Mouse (Mus musculus) MEL (cell line): ENCODE results near the gene Eng. TPM values are rescaled to one million over a fixed set of nuclear protein-coding genes. Genes with fewer than 3 reads are reported as not detected.

Source experiments
- DNase-seq: peaks from one replicate; pipeline ENCODE4 v3.0.0; 2011; ENCODE audit warnings: low read depth, low spot score
- H3K27ac ChIP-seq: 2 replicates; pipeline ENCODE4 v1.5.1; 2012; ENCODE audit warnings: low read depth, mild to moderate bottlenecking, control low read depth, low read length, moderate library complexity; ENCODE audit not compliant: control insufficient read depth
- H3K27me3 ChIP-seq, 2 experiments: fragments of 150-350 bp in 1 of 2; sonication (generic) in 1 of 2; 2 replicates each; pipeline ENCODE4 v1.6.1; 2012; ENCODE audit warnings: low read length in 2 of 2, mild to moderate bottlenecking in 2 of 2, improper control_type of control experiment in 1 of 2, moderate library complexity in 1 of 2; ENCODE audit not compliant: insufficient read depth in 2 of 2, control insufficient read depth in 1 of 2
- H3K36me3 ChIP-seq, 2 experiments: 2 replicates each; pipeline ENCODE4 v1.6.1; 2012 to 2014; ENCODE audit warnings: low read length in 2 of 2, improper control_type of control experiment in 1 of 2, inconsistent platforms in 1 of 2, mild to moderate bottlenecking in 1 of 2; ENCODE audit not compliant: insufficient read depth in 2 of 2, control insufficient read depth in 1 of 2
- H3K4me1 ChIP-seq, 2 experiments: fragments of 150-350 bp in 1 of 2; sonication (generic) in 1 of 2; 2 replicates each; pipeline ENCODE4 v1.6.1; 2012; ENCODE audit warnings: low read length in 2 of 2, improper control_type of control experiment in 1 of 2, mild to moderate bottlenecking in 1 of 2; ENCODE audit not compliant: insufficient read depth in 2 of 2, control insufficient read depth in 1 of 2
- H3K4me3 ChIP-seq, 2 experiments: fragments of 150-350 bp in 1 of 2; sonication (generic) in 1 of 2; 2 replicates each; pipeline ENCODE4 v1.5.1; 2012; ENCODE audit warnings: low read depth in 2 of 2, low read length in 2 of 2, mild to moderate bottlenecking in 2 of 2, moderate library complexity in 2 of 2, control low read depth in 1 of 2, improper control_type of control experiment in 1 of 2; ENCODE audit not compliant: control insufficient read depth in 1 of 2, insufficient read depth in 1 of 2
- H3K79me2 ChIP-seq: 2 replicates; pipeline ENCODE4 v1.6.1; 2012; ENCODE audit warnings: mild to moderate bottlenecking, low read length, moderate library complexity; ENCODE audit not compliant: control insufficient read depth, poor library complexity, insufficient read depth
- H3K9ac ChIP-seq: 2 replicates; pipeline ENCODE4 v1.6.1; 2012; ENCODE audit warnings: low read depth, mild to moderate bottlenecking, control low read depth, low read length, moderate library complexity; ENCODE audit not compliant: control insufficient read depth, poor library complexity, severe bottlenecking
- H3K9me3 ChIP-seq: fragments of 150-350 bp; sonication (generic); replicated peaks from 2 replicates; pipeline ENCODE4 v1.6.1; 2012; ENCODE audit warnings: mild to moderate bottlenecking, low read length, improper control_type of control experiment, moderate library complexity; ENCODE audit not compliant: insufficient read depth
- CHD1 ChIP-seq: IDR thresholded peaks from 2 replicates; pipeline ENCODE4 v1.6.1; 2012; ENCODE audit warnings: low read depth, mild to moderate bottlenecking, inconsistent platforms, low read length, improper control_type of control experiment
- CHD2 ChIP-seq: IDR thresholded peaks from 2 replicates; pipeline ENCODE4 v1.6.1; 2011; ENCODE audit warnings: low read length, improper control_type of control experiment
- CTCF ChIP-seq, 3 experiments: IDR thresholded peaks in 2 of 3; conservative IDR thresholded peaks in 1 of 3; 2 replicates each; pipeline ENCODE4 v1.5.1; 2011 to 2012; ENCODE audit warnings: low read length in 3 of 3, low read depth in 2 of 3, mild to moderate bottlenecking in 2 of 3, improper control_type of control experiment in 1 of 3, inconsistent platforms in 1 of 3, mixed read lengths in 1 of 3, moderate library complexity in 1 of 3; ENCODE audit not compliant: control insufficient read depth in 1 of 3, insufficient read depth in 1 of 3, poor library complexity in 1 of 3, severe bottlenecking in 1 of 3
- E2F4 ChIP-seq: IDR thresholded peaks from 2 replicates; pipeline ENCODE4 v1.6.1; 2011; ENCODE audit warnings: low read depth, low read length, improper control_type of control experiment, borderline replicate concordance
- ELF1 ChIP-seq: IDR thresholded peaks from 2 replicates; pipeline ENCODE4 v1.6.1; 2014; ENCODE audit warnings: low read depth, mild to moderate bottlenecking, inconsistent platforms, low read length, improper control_type of control experiment, moderate library complexity
- EP300 ChIP-seq, 2 experiments: IDR thresholded peaks; 2 replicates each; pipeline ENCODE4 v1.6.1; 2011; ENCODE audit warnings: improper control_type of control experiment in 2 of 2, low read length in 2 of 2, low read depth in 1 of 2, mild to moderate bottlenecking in 1 of 2
- ETS1 ChIP-seq: IDR thresholded peaks from 2 replicates; pipeline ENCODE4 v1.6.1; 2012; ENCODE audit warnings: low read depth, mild to moderate bottlenecking, inconsistent platforms, low read length, improper control_type of control experiment, moderate library complexity
- GATA1 ChIP-seq: IDR thresholded peaks from 2 replicates; pipeline ENCODE4 v1.6.1; 2011; ENCODE audit warnings: low read depth, low read length, improper control_type of control experiment
- JUND ChIP-seq: IDR thresholded peaks from 2 replicates; pipeline ENCODE4 v1.6.1; 2011; ENCODE audit warnings: low read depth, mild to moderate bottlenecking, improper control_type of control experiment, low read length
- KAT2A ChIP-seq: conservative IDR thresholded peaks from 2 replicates; pipeline ENCODE4 v1.6.1; 2012; ENCODE audit warnings: low read depth, low read length, improper control_type of control experiment, inconsistent platforms
- MAX ChIP-seq: IDR thresholded peaks from 2 replicates; pipeline ENCODE4 v1.6.1; 2011; ENCODE audit warnings: low read length, improper control_type of control experiment
- MAZ ChIP-seq: IDR thresholded peaks from 2 replicates; pipeline ENCODE4 v1.6.1; 2012; ENCODE audit warnings: low read depth, mild to moderate bottlenecking, inconsistent platforms, low read length, improper control_type of control experiment
- MXI1 ChIP-seq: IDR thresholded peaks from 2 replicates; pipeline ENCODE4 v1.6.1; 2011; ENCODE audit warnings: mild to moderate bottlenecking, low read depth, low read length, improper control_type of control experiment
- MYC ChIP-seq: IDR thresholded peaks from 2 replicates; pipeline ENCODE4 v1.6.1; 2011; ENCODE audit warnings: low read depth, mild to moderate bottlenecking, low read length, improper control_type of control experiment, moderate library complexity
- NELFE ChIP-seq: IDR thresholded peaks from 2 replicates; pipeline ENCODE4 v1.6.1; 2011; ENCODE audit warnings: low read depth, low read length, improper control_type of control experiment
- NRF1 ChIP-seq: IDR thresholded peaks from 2 replicates; pipeline ENCODE4 v1.6.1; 2014; ENCODE audit warnings: low read depth, mild to moderate bottlenecking, inconsistent platforms, low read length, improper control_type of control experiment, moderate library complexity; ENCODE audit not compliant: poor library complexity, insufficient read depth, severe bottlenecking
- POLR2AphosphoS5 ChIP-seq: IDR thresholded peaks from 2 replicates; pipeline ENCODE4 v1.6.1; 2012; ENCODE audit warnings: low read depth, borderline replicate concordance, mild to moderate bottlenecking, inconsistent platforms, low read length, moderate library complexity, mixed read lengths
- RAD21 ChIP-seq: IDR thresholded peaks from 2 replicates; pipeline ENCODE4 v1.6.1; 2011; ENCODE audit warnings: mild to moderate bottlenecking, low read depth, low read length, improper control_type of control experiment
- SIN3A ChIP-seq: IDR thresholded peaks from 2 replicates; pipeline ENCODE4 v1.6.1; 2012; ENCODE audit warnings: low read length, improper control_type of control experiment, inconsistent platforms
- SMC3 ChIP-seq: IDR thresholded peaks from 2 replicates; pipeline ENCODE4 v1.6.1; 2011; ENCODE audit warnings: low read depth, low read length, improper control_type of control experiment
- TAL1 ChIP-seq: IDR thresholded peaks from 2 replicates; pipeline ENCODE4 v1.6.1; 2012; ENCODE audit warnings: mild to moderate bottlenecking, inconsistent platforms, low read length, moderate library complexity, mixed read lengths
- TBP ChIP-seq: IDR thresholded peaks from 2 replicates; pipeline ENCODE4 v1.8.0; 2011; ENCODE audit warnings: low read depth, low read length, improper control_type of control experiment
- TCF12 ChIP-seq: IDR thresholded peaks from 2 replicates; pipeline ENCODE4 v1.6.1; 2014; ENCODE audit warnings: low read depth, mild to moderate bottlenecking, inconsistent platforms, low read length, improper control_type of control experiment, moderate library complexity
- UBTF ChIP-seq: IDR thresholded peaks from 2 replicates; pipeline ENCODE4 v1.6.1; 2012; ENCODE audit warnings: low read depth, mild to moderate bottlenecking, inconsistent platforms, low read length, improper control_type of control experiment, moderate library complexity, borderline replicate concordance; ENCODE audit not compliant: insufficient read depth
- USF1 ChIP-seq: IDR thresholded peaks from 2 replicates; pipeline ENCODE4 v1.6.1; 2014; ENCODE audit warnings: low read depth, mild to moderate bottlenecking, inconsistent platforms, low read length, improper control_type of control experiment, moderate library complexity
- ZC3H11A ChIP-seq: IDR thresholded peaks from 2 replicates; pipeline ENCODE4 v1.6.1; 2012; ENCODE audit warnings: low read depth, mild to moderate bottlenecking, inconsistent platforms, low read length, improper control_type of control experiment
- ZKSCAN1 ChIP-seq: IDR thresholded peaks from 2 replicates; pipeline ENCODE4 v1.6.1; 2012; ENCODE audit warnings: low read depth, mild to moderate bottlenecking, inconsistent platforms, low read length, improper control_type of control experiment, moderate library complexity
- ZNF384 ChIP-seq: IDR thresholded peaks from 2 replicates; pipeline ENCODE4 v1.6.1; 2012; ENCODE audit warnings: low read depth, mild to moderate bottlenecking, inconsistent platforms, low read length, improper control_type of control experiment
- polyA plus RNA-seq, 2 experiments: library from polyadenylated mRNA; stranded (reverse) in 1 of 2; unstranded in 1 of 2; fragments of >175 nt in 1 of 2; fragments of >200 nt in 1 of 2; gene quantifications; 2 replicates each; pipeline versions ENCODE4 v1.2.1 to v1.2.4; 2012; ENCODE audit warnings: low replicate concordance in 2 of 2, low read depth in 1 of 2; ENCODE audit not compliant: insufficient read length in 2 of 2, insufficient read depth in 1 of 2, missing spikeins in 1 of 2
- total RNA-seq: library from RNA; depleted of rRNA; stranded (reverse); fragments of 300-350 nt; gene quantifications from 2 replicates; pipeline ENCODE4 v1.2.3, GENCODE M21; 2012

The Eng gene
- total and polyA plus RNA-seq, 3 experiments = 0.73 to 1.0 TPM; not detected in 1

DNA sequence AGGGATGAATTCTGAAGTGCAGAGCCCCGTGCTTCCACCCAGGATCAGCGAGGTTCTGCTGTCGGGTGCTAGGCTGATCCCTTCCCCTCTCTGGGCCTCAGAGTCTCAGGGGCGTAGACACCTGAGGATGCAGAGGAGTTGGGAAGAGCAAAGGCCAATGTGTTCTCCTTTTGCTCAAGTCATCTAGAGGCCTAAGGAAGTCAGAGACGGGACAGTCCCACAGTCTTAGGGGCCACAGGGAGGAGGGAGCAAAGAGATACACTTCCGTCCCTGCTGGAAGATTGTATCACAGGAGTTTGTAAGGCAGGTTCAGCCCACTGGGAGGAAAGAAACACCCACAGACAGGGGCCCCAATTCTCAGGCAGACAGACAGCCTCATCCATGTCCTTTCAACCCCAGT, 75.7 kb downstream of the Eng start:
- Histone ChIP-seq H3K27ac (no peak overlapping the region), H3K4me1 (peaks cover 0 to 6% of the 10 kb centered on the region in 2 experiments; a peak in 1 of 4 replicates), H3K27me3 (no peaks in the 10 kb centered on the region)
- TF ChIP-seq POLR2AphosphoS5 (no peak), ELF1 (no peak), USF1 (no peak), TCF12 (no peak), ZC3H11A (no peak), TBP (no peak), GATA1 (no peak), SIN3A (no peak), MAZ (no peak), MAX (no peak), CHD2 (no peak), NRF1 (no peak), MXI1 (no peak), E2F4 (no peak)
- TF ChIP-seq, all 39 proteins: peak for 0
- no peaks in the 10 kb centered on the region for H3K9me3 ChIP-seq
- H3K4me3 ChIP-seq = no peak overlapping the region
- H3K9ac ChIP-seq = no peak overlapping the region
- no peaks in the 10 kb centered on the region; a peak in 1 of 4 replicates for H3K36me3 ChIP-seq
- H3K79me2 ChIP-seq = no peaks in the 10 kb centered on the region
- DNase-seq = no peak

DNA sequence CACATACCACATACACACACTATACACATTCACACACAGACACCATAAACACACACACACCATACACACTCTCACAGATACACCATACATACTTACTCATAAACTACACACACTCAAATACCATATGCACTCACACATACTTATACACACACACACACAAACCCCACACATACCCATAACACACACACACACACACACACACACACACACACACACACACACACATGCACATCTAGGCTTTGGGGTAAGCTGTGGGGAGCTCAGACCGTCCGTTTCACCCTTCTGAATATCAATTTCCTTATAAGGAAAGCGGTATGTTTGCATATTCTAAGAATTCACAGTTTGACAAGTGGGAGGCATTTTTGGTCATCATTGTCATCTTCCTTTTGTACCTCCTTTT, 76.2 kb downstream of the Eng start:
- no peak overlapping the region for H3K27ac ChIP-seq
- H3K27me3 ChIP-seq = no peaks in the 10 kb centered on the region
- H3K79me2 ChIP-seq = no peaks in the 10 kb centered on the region
- H3K9ac ChIP-seq = no peak overlapping the region
- DNase-seq = no peak
- no peak overlapping the region for H3K4me3 ChIP-seq
- no peaks in the 10 kb centered on the region; a peak in 1 of 4 replicates for H3K36me3 ChIP-seq
- no peaks in the 10 kb centered on the region for H3K9me3 ChIP-seq
- TF ChIP-seq E2F4 (no peak), EP300 (IDR thresholded peaks at IDR 0.05; ENCODE audit: low read depth in 1 of 2, low read length in 2 of 2) (no peak), KAT2A (no peak), CTCF (IDR thresholded peaks at IDR 0.05 in 2 of 3, conservative IDR thresholded peaks at IDR 0.05 in 1 of 3; ENCODE audit: control insufficient read depth in 1 of 3, insufficient read depth in 1 of 3, low read depth in 2 of 3, low read length in 3 of 3, poor library complexity in 1 of 3, severe bottlenecking in 1 of 3) (no peak), ETS1 (no peak), GATA1 (no peak), MYC (no peak), JUND (no peak), ZKSCAN1 (no peak), TAL1 (no peak), SMC3 (no peak), CHD1 (no peak), ELF1 (no peak), NELFE (no peak), UBTF (no peak), RAD21 (no peak), POLR2AphosphoS5 (no peak), ZNF384 (no peak)
- H3K4me1 ChIP-seq = peaks cover 0 to 8% of the 10 kb centered on the region in 2 experiments; a peak in 1 of 4 replicates
